Mouse (Mus musculus): ENCODE measurements at regions not wholly inside any gene's neighbourhood (a gene's known extent, or its start where the extent isn't known, plus 50 kb on each side); places are given as distances from the start of the nearest gene placed in this dataset.
A peak's percentile ranks its signal among the peaks of the same experiment; 100 is the strongest.

GRCm38 (mm10) chr4:81730386-81730785, 287.8 kb upstream of the Mpdz start:
- no peak for DNase-seq (ENCODE audit: low read depth, low spot score)

GRCm38 (mm10) chr4:81728961-81729360, 286.3 kb upstream of the Mpdz start:
- DNase-seq (ENCODE audit: low read depth, low spot score) = no peak

GRCm38 (mm10) chr4:81727735-81728581, 285.3 kb upstream of the Mpdz start:
- DNase-seq (ENCODE audit: low read depth, low spot score) = peak; percentile 47

- no peak for DNase-seq (ENCODE audit: low read depth, low spot score)
These were observed 284.4 kb upstream of the Mpdz start for GRCm38 (mm10) chr4:81726761-81727723.

GRCm38 (mm10) chr4:81724751-81725150, 282.1 kb upstream of the Mpdz start:
- no peak for DNase-seq (ENCODE audit: low read depth, low spot score)

- no peak for DNase-seq (ENCODE audit: low read depth, low spot score)
These were observed 269.8 kb upstream of the Mpdz start for GRCm38 (mm10) chr4:81712378-81712777.

- DNase-seq (ENCODE audit: low read depth, low spot score) = no peak
These were observed 252.6 kb upstream of the Mpdz start for GRCm38 (mm10) chr4:81695182-81695581.

GRCm38 (mm10) chr4:81677205-81677604, 234.6 kb upstream of the Mpdz start:
- no peak for DNase-seq (ENCODE audit: low read depth, low spot score)

GRCm38 (mm10) chr4:81674871-81675270, 232.3 kb upstream of the Mpdz start:
- DNase-seq (ENCODE audit: low read depth, low spot score) = no peak

GRCm38 (mm10) chr4:81673398-81674265, 231.0 kb upstream of the Mpdz start:
- DNase-seq (ENCODE audit: low read depth, low spot score) = no peak

- DNase-seq (ENCODE audit: low read depth, low spot score) = no peak
These were observed 229.4 kb upstream of the Mpdz start for GRCm38 (mm10) chr4:81671986-81672385.

- DNase-seq (ENCODE audit: low read depth, low spot score) = peak; percentile 21
These were observed 226.6 kb upstream of the Mpdz start for GRCm38 (mm10) chr4:81669181-81669580.

- DNase-seq (ENCODE audit: low read depth, low spot score) = no peak
These were observed 218.5 kb upstream of the Mpdz start for GRCm38 (mm10) chr4:81661096-81661495.

GRCm38 (mm10) chr4:81628496-81628828, 185.8 kb upstream of the Mpdz start:
- DNase-seq (ENCODE audit: low read depth, low spot score) = no peak

- no peak for DNase-seq (ENCODE audit: low read depth, low spot score)
These were observed 185.3 kb upstream of the Mpdz start for GRCm38 (mm10) chr4:81627714-81628495.

- peak; percentile 7 for DNase-seq (ENCODE audit: low read depth, low spot score)
These were observed 182.8 kb upstream of the Mpdz start for GRCm38 (mm10) chr4:81625348-81625934.

- DNase-seq (ENCODE audit: low read depth, low spot score) = no peak
These were observed 181.5 kb upstream of the Mpdz start for GRCm38 (mm10) chr4:81624111-81624510.

GRCm38 (mm10) chr4:81621391-81622137, 178.9 kb upstream of the Mpdz start:
- peak; percentile 74 for DNase-seq (ENCODE audit: low read depth, low spot score)

GRCm38 (mm10) chr4:81617191-81617590, 174.6 kb upstream of the Mpdz start:
- no peak for DNase-seq (ENCODE audit: low read depth, low spot score)

- peak; percentile 62 for DNase-seq (ENCODE audit: low read depth, low spot score)
These were observed 168.6 kb upstream of the Mpdz start for GRCm38 (mm10) chr4:81611191-81611590.

Data from skeletal muscle tissue, adult 2 months (tissue).